Comparison of ENCODE assay signal across 8 mouse cellular contexts in genomic region chr9:87739543-87740161, GRCm38 (mm10). TPM values are rescaled to one million over a fixed set of nuclear protein-coding genes. Genes with fewer than 3 reads are reported as not detected.
DNase-seq lines count a peak whose midpoint lies in the region; ATAC-seq and TF ChIP-seq lines count a peak whose summit lies in the region.

No protein-coding gene starts in this region.

- peak overlapping the region; percentile 32 for H3K4me2 ChIP-seq in lung, embryonic 16.5 days (ENCODE audit: low read depth, low read length)
- peak overlapping the region; percentile 17 for H3K4me2 ChIP-seq in forebrain, embryonic 16.5 days (ENCODE audit: low read length)
- H3K4me2 ChIP-seq in limb, embryonic 12.5 days, result peak overlapping the region; percentile 79
- H3K4me2 ChIP-seq in stomach, embryonic 15.5 days, result peak overlapping the region; percentile 44

- no peak overlapping the region for H3K27ac ChIP-seq in lung, embryonic 16.5 days (ENCODE audit: low read length)
- H3K27ac ChIP-seq in forebrain, embryonic 16.5 days (ENCODE audit: low read length), result no peak overlapping the region
- H3K27ac ChIP-seq in limb, embryonic 12.5 days, result peak overlapping the region; percentile 83
- H3K27ac ChIP-seq in stomach, embryonic 15.5 days, result no peak overlapping the region
- no peak overlapping the region for H3K27ac ChIP-seq in thymus, adult 2 months (ENCODE audit: control insufficient read depth, insufficient read depth, low read length)

- H3K27me3 ChIP-seq in lung, embryonic 16.5 days (ENCODE audit: control insufficient read depth, insufficient read depth, low read depth, low read length), result peaks cover 72% of the 10 kb centered on the region
- peaks cover 61% of the 10 kb centered on the region for H3K27me3 ChIP-seq in forebrain, embryonic 16.5 days (replicated peaks; ENCODE audit: control insufficient read depth, insufficient read depth, low read length)
- peaks cover 72% of the 10 kb centered on the region for H3K27me3 ChIP-seq in limb, embryonic 12.5 days
- peaks cover 75% of the 10 kb centered on the region for H3K27me3 ChIP-seq in stomach, embryonic 15.5 days (replicated peaks)
- no peaks in the 10 kb centered on the region; the same call in 1 of the 2 replicates for H3K27me3 ChIP-seq in thymus, adult 2 months (ENCODE audit: control insufficient read depth, insufficient read depth, low read length)

- H3K9me3 ChIP-seq in lung, embryonic 16.5 days (ENCODE audit: control insufficient read depth, low read length), result no peaks in the 10 kb centered on the region
- H3K9me3 ChIP-seq in forebrain, embryonic 16.5 days (ENCODE audit: control insufficient read depth, low read length), result no peaks in the 10 kb centered on the region
- no peaks in the 10 kb centered on the region for H3K9me3 ChIP-seq in limb, embryonic 12.5 days
- H3K9me3 ChIP-seq in stomach, embryonic 15.5 days, result no peaks in the 10 kb centered on the region

- no peak for TF ChIP-seq CTCF in thymus, adult 2 months (IDR thresholded peaks at IDR 0.05; ENCODE audit: borderline replicate concordance, control insufficient read depth, extremely low read depth, insufficient read depth, low read length, poor library complexity)

- H3K9ac ChIP-seq in lung, embryonic 16.5 days (ENCODE audit: low read length), result no peak overlapping the region
- H3K9ac ChIP-seq in forebrain, embryonic 16.5 days (replicated peaks; ENCODE audit: low read depth, low read length), result no peak overlapping the region
- H3K9ac ChIP-seq in limb, embryonic 12.5 days (replicated peaks), result peak overlapping the region; percentile 56
- H3K9ac ChIP-seq in stomach, embryonic 15.5 days, result no peak overlapping the region

- WGBS in lung, embryonic 16.5 days, result under 1% methylated on average over 41 of the region's 41 CpGs
- WGBS in forebrain, embryonic 16.5 days, result under 1% methylated on average over 41 of the region's 41 CpGs
- WGBS in limb, embryonic 12.5 days, result under 1% methylated on average over 41 of the region's 41 CpGs
- WGBS in stomach, embryonic 15.5 days, result 3% methylated on average over 41 of the region's 41 CpGs
- 6% methylated on average over 41 of the region's 41 CpGs for WGBS in thymus, adult 2 months

- peak; percentile 41; the same call in 1 of the 2 replicates for ATAC-seq in lung, embryonic 16.5 days (ENCODE audit: low read depth)
- ATAC-seq in forebrain, embryonic 16.5 days, result peak; percentile 25; the same call in 1 of the 2 replicates
- peak; percentile 39; the same call in 1 of the 2 replicates for ATAC-seq in limb, embryonic 12.5 days (ENCODE audit: insufficient number of reproducible peaks, insufficient read depth, low FRiP score, low TSS enrichment, low read depth)
- ATAC-seq in stomach, embryonic 15.5 days (ENCODE audit: insufficient read depth, low FRiP score, low read depth), result no peak

- DNase-seq in lung, postnatal 36 days, result no peak
- no peak for DNase-seq in spleen, postnatal 4 days (ENCODE audit: low spot score in 2 of 2)
- no peak for DNase-seq in thymus, adult 2 months
- DNase-seq in left cerebral cortex, adult 9 months (ENCODE audit: low spot score in 2 of 2), result no peak

- peak overlapping the region; percentile 21 for H3K4me3 ChIP-seq in lung, embryonic 16.5 days (ENCODE audit: low read length)
- 0 out of 2 replicates have a peak overlapping the region, but pooled peaks have one; percentile 5 for H3K4me3 ChIP-seq in forebrain, embryonic 16.5 days (replicated peaks; ENCODE audit: low read length)
- H3K4me3 ChIP-seq in limb, embryonic 12.5 days (replicated peaks), result peak overlapping the region; percentile 42
- peak overlapping the region; percentile 11; the same call in 1 of the 2 replicates for H3K4me3 ChIP-seq in stomach, embryonic 15.5 days (replicated peaks)
- H3K4me3 ChIP-seq in thymus, adult 2 months (ENCODE audit: control insufficient read depth, insufficient read depth, low read length), result no peak overlapping the region

- H3K36me3 ChIP-seq in lung, embryonic 16.5 days (ENCODE audit: control insufficient read depth, insufficient read depth, low read length), result no peaks in the 10 kb centered on the region
- no peaks in the 10 kb centered on the region for H3K36me3 ChIP-seq in forebrain, embryonic 16.5 days (ENCODE audit: control insufficient read depth, insufficient read depth)
- H3K36me3 ChIP-seq in limb, embryonic 12.5 days, result no peaks in the 10 kb centered on the region
- H3K36me3 ChIP-seq in stomach, embryonic 15.5 days, result no peaks in the 10 kb centered on the region
- H3K36me3 ChIP-seq in thymus, adult 2 months (ENCODE audit: control insufficient read depth, insufficient read depth, low read length), result no peaks in the 10 kb centered on the region

- H3K4me1 ChIP-seq in lung, embryonic 16.5 days (replicated peaks; ENCODE audit: control insufficient read depth, insufficient read depth, low read length), result peaks cover 9% of the 10 kb centered on the region; the same call in 1 of the 2 replicates
- peaks cover 10% of the 10 kb centered on the region for H3K4me1 ChIP-seq in forebrain, embryonic 16.5 days (replicated peaks; ENCODE audit: control insufficient read depth, insufficient read depth, low read length)
- peaks cover 48% of the 10 kb centered on the region for H3K4me1 ChIP-seq in limb, embryonic 12.5 days (replicated peaks)
- peaks cover 17% of the 10 kb centered on the region for H3K4me1 ChIP-seq in stomach, embryonic 15.5 days
- no peaks in the 10 kb centered on the region for H3K4me1 ChIP-seq in thymus, adult 2 months (replicated peaks; ENCODE audit: control insufficient read depth, insufficient read depth, low read length)

- no peak for TF ChIP-seq POLR2A in thymus, adult 2 months (IDR thresholded peaks at IDR 0.05; ENCODE audit: control insufficient read depth, extremely low read depth, insufficient read depth, low read length, poor library complexity)

RNA-seq across cellular contexts. Expression of gene Tbx18, which starts 8.6 kb away (rescaled TPM):
- polyA plus RNA-seq in lung, embryonic 16.5 days (2015; fragmentation: Nextera tagmentation; extraction: Ambion mirVana), result 0.57 and 0.60 TPM in 2 replicates
- polyA plus RNA-seq in forebrain, embryonic 16.5 days (2015; fragmentation: Nextera tagmentation; extraction: Ambion mirVana), result 2.1 and 2.2 TPM in 2 replicates
- polyA plus RNA-seq in limb, embryonic 12.5 days (2016; fragmentation: Nextera tagmentation; extraction: Ambion mirVana), result 28.0 and 35.3 TPM in 2 replicates
- polyA plus RNA-seq in stomach, embryonic 15.5 days (2015; fragmentation: Nextera tagmentation; extraction: Ambion mirVana), result 0.41 and 0.69 TPM in 2 replicates
- polyA plus RNA-seq in thymus, adult 2 months (2012; rRNA removed), result 0.36 and 0.65 TPM in 2 replicates

Comparison
In these comparisons a context has a peak if more than half of its experiments do, and no peak if none do; other contexts are left out.
1. H3K4me2 ChIP-seq: peak in every context shown above with its lines; median percentile 79 in limb, embryonic 12.5 days; 44 in stomach, embryonic 15.5 days; 32 in lung, embryonic 16.5 days; 17 in forebrain, embryonic 16.5 days.